Comparison of ENCODE assay signal across 8 mouse cellular contexts in the genomic region with DNA sequence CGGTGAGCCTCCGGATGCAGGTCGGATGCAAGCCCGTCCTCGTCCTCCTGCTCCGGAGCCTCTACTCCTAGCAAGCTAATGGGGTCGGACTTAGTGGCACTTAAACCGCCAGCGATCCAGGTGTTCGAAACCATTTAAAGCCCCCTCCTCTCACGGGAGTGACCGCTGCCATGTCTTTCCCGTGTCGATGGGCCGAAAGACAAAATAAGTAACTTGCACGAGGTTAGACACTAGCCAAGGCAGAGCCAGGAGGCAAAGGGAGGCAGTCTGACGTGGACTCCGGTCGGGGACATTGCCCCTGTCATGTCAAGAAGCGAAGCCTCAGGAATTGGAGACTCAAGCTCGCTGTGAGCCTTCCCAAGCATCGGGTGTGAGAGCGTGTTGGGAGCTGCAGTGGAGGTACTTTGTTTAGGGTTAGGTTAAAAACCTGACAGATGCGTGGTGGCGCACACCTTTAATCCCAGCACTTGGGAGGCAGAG. TPM values are rescaled to one million over a fixed set of nuclear protein-coding genes. Genes with fewer than 3 reads are reported as not detected.
DNase-seq lines count a peak whose midpoint lies in the region; ATAC-seq and TF ChIP-seq lines count a peak whose summit lies in the region.

No protein-coding gene starts in this region.

- peak in 1 of 2 experiments; percentile 5 for DNase-seq in cerebellum, adult 2 months
- no peak for DNase-seq in cerebellum, postnatal 14 days
- DNase-seq in thymus, adult 2 months = no peak
- DNase-seq in thymus, postnatal 25 days = no peak
- DNase-seq in limb, embryonic 14.5 days (ENCODE audit: low spot score) = no peak
- no peak for DNase-seq in left cerebral cortex, postnatal 25 days (ENCODE audit: low spot score in 2 of 2)

- H3K4me3 ChIP-seq in cerebellum, adult 2 months (replicated peaks; ENCODE audit: insufficient read depth, low read depth, low read length) = peak overlapping the region; percentile 74
- H3K4me3 ChIP-seq in thymus, adult 2 months (ENCODE audit: control insufficient read depth, insufficient read depth, low read length) = peak overlapping the region; percentile 59
- H3K4me3 ChIP-seq in limb, embryonic 14.5 days (replicated peaks; ENCODE audit: low read length) = peak overlapping the region; percentile 98
- peak overlapping the region; percentile 98 for H3K4me3 ChIP-seq in stomach, embryonic 16.5 days (replicated peaks; ENCODE audit: low read length)

- peak overlapping the region; percentile 85 for H3K9ac ChIP-seq in limb, embryonic 14.5 days (ENCODE audit: low read depth, low read length, severe bottlenecking)
- peak overlapping the region; percentile 93 for H3K9ac ChIP-seq in stomach, embryonic 16.5 days (ENCODE audit: low read length)

- no peak for TF ChIP-seq CTCF in cerebellum, adult 2 months (IDR thresholded peaks at IDR 0.05; ENCODE audit: borderline replicate concordance, insufficient read depth, low read depth, low read length)
- no peak for TF ChIP-seq CTCF in thymus, adult 2 months (IDR thresholded peaks at IDR 0.05; ENCODE audit: borderline replicate concordance, control insufficient read depth, extremely low read depth, insufficient read depth, low read length, poor library complexity)

- H3K27ac ChIP-seq in cerebellum, adult 2 months (ENCODE audit: insufficient read depth, low read length) = no peak overlapping the region
- no peak overlapping the region for H3K27ac ChIP-seq in thymus, adult 2 months (ENCODE audit: control insufficient read depth, insufficient read depth, low read length)
- 0 out of 2 replicates have a peak overlapping the region, but pooled peaks have one; percentile 19 for H3K27ac ChIP-seq in limb, embryonic 14.5 days (replicated peaks; ENCODE audit: low read depth, low read length)
- H3K27ac ChIP-seq in stomach, embryonic 16.5 days (ENCODE audit: low read length) = no peak overlapping the region

- peaks cover 3% of the 10 kb centered on the region; the same call in 1 of the 2 replicates for H3K4me1 ChIP-seq in cerebellum, adult 2 months (ENCODE audit: control insufficient read depth, insufficient read depth, low read length)
- peaks cover 18% of the 10 kb centered on the region for H3K4me1 ChIP-seq in thymus, adult 2 months (replicated peaks; ENCODE audit: control insufficient read depth, insufficient read depth, low read length)
- peaks cover 9% of the 10 kb centered on the region for H3K4me1 ChIP-seq in limb, embryonic 14.5 days (ENCODE audit: control insufficient read depth, insufficient read depth, low read length)
- peaks cover 7% of the 10 kb centered on the region for H3K4me1 ChIP-seq in stomach, embryonic 16.5 days (ENCODE audit: control insufficient read depth, insufficient read depth, low read length)

- no peaks in the 10 kb centered on the region for H3K9me3 ChIP-seq in limb, embryonic 14.5 days (ENCODE audit: control insufficient read depth, low read length)
- no peaks in the 10 kb centered on the region for H3K9me3 ChIP-seq in stomach, embryonic 16.5 days (replicated peaks; ENCODE audit: control insufficient read depth, low read length)

- TF ChIP-seq POLR2A in cerebellum, adult 2 months (IDR thresholded peaks at IDR 0.05; ENCODE audit: borderline replicate concordance, insufficient read depth, low read length) = no peak
- no peak for TF ChIP-seq POLR2A in thymus, adult 2 months (IDR thresholded peaks at IDR 0.05; ENCODE audit: control insufficient read depth, extremely low read depth, insufficient read depth, low read length, poor library complexity)
- TF ChIP-seq POLR2A in limb, embryonic 14.5 days (IDR thresholded peaks at IDR 0.05; ENCODE audit: borderline replicate concordance, extremely low read depth, insufficient read depth, insufficient read length) = no peak

- 0 out of 2 replicates have a peak, but pooled peaks cover 7% of the 10 kb centered on the region for H3K36me3 ChIP-seq in thymus, adult 2 months (ENCODE audit: control insufficient read depth, insufficient read depth, low read length)
- peaks cover 40% of the 10 kb centered on the region for H3K36me3 ChIP-seq in limb, embryonic 14.5 days (ENCODE audit: control insufficient read depth, insufficient read depth, low read length)
- peaks cover 28% of the 10 kb centered on the region for H3K36me3 ChIP-seq in stomach, embryonic 16.5 days (ENCODE audit: control insufficient read depth, insufficient read depth, low read length)

- intact Hi-C loops in left cerebral cortex, postnatal 25 days (cut with DNase I) = loop anchor here (2.0 kb wide), 1 partner anchor 47 kb away; no protein-coding TSS in a partner anchor

- no peaks in the 10 kb centered on the region for H3K27me3 ChIP-seq in cerebellum, adult 2 months (ENCODE audit: control insufficient read depth, insufficient read depth, low read length)
- H3K27me3 ChIP-seq in thymus, adult 2 months (ENCODE audit: control insufficient read depth, insufficient read depth, low read length) = no peaks in the 10 kb centered on the region
- no peaks in the 10 kb centered on the region for H3K27me3 ChIP-seq in limb, embryonic 14.5 days (ENCODE audit: control insufficient read depth, insufficient read depth, low read length)
- no peaks in the 10 kb centered on the region for H3K27me3 ChIP-seq in stomach, embryonic 16.5 days (ENCODE audit: control insufficient read depth, insufficient read depth, low read length)

- H3K4me2 ChIP-seq in limb, embryonic 14.5 days (replicated peaks; ENCODE audit: low read depth, low read length, severe bottlenecking) = peak overlapping the region; percentile 81
- H3K4me2 ChIP-seq in stomach, embryonic 16.5 days (ENCODE audit: low read depth, low read length) = peak overlapping the region; percentile 97

- 4% methylated on average over 25 of the region's 25 CpGs for WGBS in cerebellum, adult 2 months
- 5% methylated on average over 25 of the region's 25 CpGs for whole genome bisulfite sequencing in thymus, adult 2 months
- 3% methylated on average over 25 of the region's 25 CpGs for WGBS in limb, embryonic 14.5 days
- WGBS in stomach, embryonic 16.5 days = 3% methylated on average over 25 of the region's 25 CpGs

- no peak for ATAC-seq in limb, embryonic 14.5 days (ENCODE audit: low FRiP score, low read depth)
- no peak for ATAC-seq in stomach, embryonic 16.5 days (ENCODE audit: insufficient read depth, low FRiP score)
- no peak for ATAC-seq in activated CD4-positive, CD25-positive, alpha-beta regulatory T cell, adult 4 months

RNA-seq across cellular contexts. Expression of gene Nol9, which starts 0.8 kb away (rescaled TPM):
- polyA plus RNA-seq in cerebellum, adult 2 months (2012; rRNA removed) = 15.1 and 16.5 TPM in 2 replicates
- polyA plus RNA-seq in thymus, adult 2 months (2012; rRNA removed) = 40.5 and 48.6 TPM in 2 replicates
- polyA plus RNA-seq in limb, embryonic 14.5 days (2012; rRNA removed) = 28.5 and 33.4 TPM in 2 replicates
- polyA plus RNA-seq in limb, embryonic 14.5 days (2014; fragmentation: Nextera tagmentation; extraction: Ambion mirVana) = 25.9 and 32.2 TPM in 2 replicates
- polyA plus RNA-seq in stomach, embryonic 16.5 days (2015; fragmentation: Nextera tagmentation; extraction: Ambion mirVana) = 18.7 and 20.9 TPM in 2 replicates
- 10 to 100 TPM; 11.3 to 14.6 TPM for polyA plus RNA-seq in activated CD4-positive, CD25-positive, alpha-beta regulatory T cell, adult 4 months (2017; shearing (Covaris generic))
- 10 to 100 TPM; 16.5 to 18.8 TPM for total RNA-seq in left cerebral cortex, postnatal 25 days (2021)

RNA-seq across cellular contexts. Expression of gene Tas1r1, which starts 1.5 kb away (rescaled TPM):
- polyA plus RNA-seq in cerebellum, adult 2 months (2012; rRNA removed) = 0.10 and 0.27 TPM in 2 replicates
- 0.34 and 0.40 TPM in 2 replicates for polyA plus RNA-seq in thymus, adult 2 months (2012; rRNA removed)
- polyA plus RNA-seq in limb, embryonic 14.5 days (2012; rRNA removed) = 1.0 and 1.7 TPM in 2 replicates
- polyA plus RNA-seq in limb, embryonic 14.5 days (2014; fragmentation: Nextera tagmentation; extraction: Ambion mirVana) = 0.93 and 1.3 TPM in 2 replicates
- 0.37 and 0.47 TPM in 2 replicates for polyA plus RNA-seq in stomach, embryonic 16.5 days (2015; fragmentation: Nextera tagmentation; extraction: Ambion mirVana)
- polyA plus RNA-seq in activated CD4-positive, CD25-positive, alpha-beta regulatory T cell, adult 4 months (2017; shearing (Covaris generic)) = not detected
- under 1 TPM; 0.37 to 0.76 TPM for total RNA-seq in left cerebral cortex, postnatal 25 days (2021)

RNA-seq across cellular contexts. Expression of gene Zbtb48, which starts 12.4 kb away (rescaled TPM):
- polyA plus RNA-seq in cerebellum, adult 2 months (2012; rRNA removed) = 20.1 and 24.3 TPM in 2 replicates
- 27.4 and 31.2 TPM in 2 replicates for polyA plus RNA-seq in thymus, adult 2 months (2012; rRNA removed)
- 31.2 and 41.5 TPM in 2 replicates for polyA plus RNA-seq in limb, embryonic 14.5 days (2012; rRNA removed)
- 25.4 and 27.4 TPM in 2 replicates for polyA plus RNA-seq in limb, embryonic 14.5 days (2014; fragmentation: Nextera tagmentation; extraction: Ambion mirVana)
- polyA plus RNA-seq in stomach, embryonic 16.5 days (2015; fragmentation: Nextera tagmentation; extraction: Ambion mirVana) = 17.0 and 18.0 TPM in 2 replicates
- polyA plus RNA-seq in activated CD4-positive, CD25-positive, alpha-beta regulatory T cell, adult 4 months (2017; shearing (Covaris generic)) = 10 to 100 TPM; 14.1 to 22.0 TPM
- total RNA-seq in left cerebral cortex, postnatal 25 days (2021) = 10 to 100 TPM; 13.6 to 15.5 TPM

RNA-seq across cellular contexts. Expression of gene Klhl21, which starts 31.3 kb away (rescaled TPM):
- 14.5 and 14.7 TPM in 2 replicates for polyA plus RNA-seq in cerebellum, adult 2 months (2012; rRNA removed)
- polyA plus RNA-seq in thymus, adult 2 months (2012; rRNA removed) = 33.8 and 41.5 TPM in 2 replicates
- polyA plus RNA-seq in limb, embryonic 14.5 days (2012; rRNA removed) = 18.8 and 25.7 TPM in 2 replicates
- polyA plus RNA-seq in limb, embryonic 14.5 days (2014; fragmentation: Nextera tagmentation; extraction: Ambion mirVana) = 11.0 and 11.1 TPM in 2 replicates
- polyA plus RNA-seq in stomach, embryonic 16.5 days (2015; fragmentation: Nextera tagmentation; extraction: Ambion mirVana) = 8.2 and 9.9 TPM in 2 replicates
- polyA plus RNA-seq in activated CD4-positive, CD25-positive, alpha-beta regulatory T cell, adult 4 months (2017; shearing (Covaris generic)) = 1 to 10 TPM; 2.2 to 4.2 TPM
- 10 to 100 TPM; 13.5 to 16.4 TPM for total RNA-seq in left cerebral cortex, postnatal 25 days (2021)

RNA-seq across cellular contexts. Expression of gene Plekhg5, which starts 32.4 kb away (rescaled TPM):
- 11.1 and 11.8 TPM in 2 replicates for polyA plus RNA-seq in cerebellum, adult 2 months (2012; rRNA removed)
- polyA plus RNA-seq in thymus, adult 2 months (2012; rRNA removed) = 21.5 and 22.0 TPM in 2 replicates
- 25.0 and 36.2 TPM in 2 replicates for polyA plus RNA-seq in limb, embryonic 14.5 days (2012; rRNA removed)
- polyA plus RNA-seq in limb, embryonic 14.5 days (2014; fragmentation: Nextera tagmentation; extraction: Ambion mirVana) = 14.1 and 16.9 TPM in 2 replicates
- 12.3 and 14.1 TPM in 2 replicates for polyA plus RNA-seq in stomach, embryonic 16.5 days (2015; fragmentation: Nextera tagmentation; extraction: Ambion mirVana)
- 1 to 10 TPM; 1.3 to 2.6 TPM for polyA plus RNA-seq in activated CD4-positive, CD25-positive, alpha-beta regulatory T cell, adult 4 months (2017; shearing (Covaris generic))
- total RNA-seq in left cerebral cortex, postnatal 25 days (2021) = 10 to 100 TPM; 72.1 to 93.5 TPM
